Mouse (Mus musculus): ENCODE results near the gene Brinp2.

Gene Brinp2

GRCm38 (mm10) chr1:158356051-158356461 lies at the start of gene Brinp2:
Gene Brinp2 (minus strand): TSS chr1:158356326.
- DNase-seq (ENCODE audit: low spot score in 2 of 2): peak; percentile 20 to 58

GRCm38 (mm10) chr1:158400898-158401297 lies 44.8 kb upstream of the Brinp2 start:
- no peak for DNase-seq (ENCODE audit: low spot score in 2 of 2)

GRCm38 (mm10) chr1:158397058-158397457 lies 40.9 kb upstream of the Brinp2 start:
- no peak for DNase-seq (ENCODE audit: low spot score in 2 of 2)

- no peak for DNase-seq (ENCODE audit: low spot score in 2 of 2)
Observed at GRCm38 (mm10) chr1:158390693-158391092, 34.6 kb upstream of the Brinp2 start.

DNA sequence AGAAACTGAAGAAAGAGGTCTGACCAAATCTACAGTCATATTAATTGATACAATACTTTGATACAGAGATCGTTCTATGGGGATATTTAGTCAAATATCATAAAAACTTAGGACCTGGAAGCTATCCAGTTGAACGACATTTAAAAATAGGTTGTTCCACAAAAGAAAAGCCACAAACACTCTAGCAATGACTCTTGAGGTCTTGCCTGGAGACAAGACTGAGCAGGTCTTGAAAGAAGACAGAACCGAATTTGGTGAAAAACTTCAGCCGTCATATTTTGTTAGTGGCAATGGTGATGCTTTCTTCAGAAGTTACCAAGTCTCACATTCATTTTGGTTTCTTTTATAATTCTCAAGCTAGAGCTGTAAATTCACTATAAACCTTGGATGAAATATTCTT lies 32.9 kb upstream of the Brinp2 start:
- DNase-seq (ENCODE audit: low spot score in 2 of 2): no peak

GRCm38 (mm10) chr1:158386781-158387180 lies 30.7 kb upstream of the Brinp2 start:
- no peak for DNase-seq (ENCODE audit: low spot score in 2 of 2)

DNA sequence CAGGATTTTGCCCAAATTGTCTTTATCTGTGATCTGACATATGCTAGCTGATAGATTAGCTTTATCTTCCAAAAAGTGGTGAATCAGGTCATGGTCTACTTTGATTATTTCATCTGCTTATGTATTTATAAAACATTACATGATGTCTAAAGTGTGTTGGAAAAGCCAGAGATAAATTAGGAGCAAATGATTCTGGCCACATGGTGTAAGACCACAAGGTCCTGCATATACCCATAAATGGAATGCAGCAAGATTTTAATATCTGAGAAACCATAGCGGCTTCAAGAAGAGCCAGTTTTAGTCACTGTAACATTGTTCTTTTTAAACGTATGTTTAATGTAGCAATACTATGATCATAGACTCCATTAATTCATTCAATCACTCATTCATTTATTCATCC lies 29.2 kb upstream of the Brinp2 start:
- no peak for DNase-seq (ENCODE audit: low spot score in 2 of 2)

DNA sequence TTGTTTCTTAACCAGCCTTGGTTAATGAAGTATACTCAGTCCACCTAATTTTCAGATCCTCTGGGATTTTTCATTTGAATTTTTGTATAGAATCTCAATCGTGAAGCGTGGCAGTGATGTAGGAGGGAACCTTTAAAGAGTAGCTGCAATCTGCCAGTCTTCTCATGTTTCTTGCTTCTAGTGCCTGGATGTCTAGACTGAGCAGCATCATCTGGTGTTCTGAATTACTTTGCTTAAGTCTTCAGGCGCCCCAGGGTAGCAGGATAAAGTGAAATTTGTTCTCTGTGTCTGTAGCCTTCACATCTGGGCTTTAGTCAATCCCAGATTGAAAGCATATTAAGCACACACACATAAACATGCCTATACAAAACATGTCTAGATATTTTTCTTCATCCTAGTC lies 27.1 kb upstream of the Brinp2 start:
- DNase-seq (ENCODE audit: low spot score in 2 of 2): no peak

DNA sequence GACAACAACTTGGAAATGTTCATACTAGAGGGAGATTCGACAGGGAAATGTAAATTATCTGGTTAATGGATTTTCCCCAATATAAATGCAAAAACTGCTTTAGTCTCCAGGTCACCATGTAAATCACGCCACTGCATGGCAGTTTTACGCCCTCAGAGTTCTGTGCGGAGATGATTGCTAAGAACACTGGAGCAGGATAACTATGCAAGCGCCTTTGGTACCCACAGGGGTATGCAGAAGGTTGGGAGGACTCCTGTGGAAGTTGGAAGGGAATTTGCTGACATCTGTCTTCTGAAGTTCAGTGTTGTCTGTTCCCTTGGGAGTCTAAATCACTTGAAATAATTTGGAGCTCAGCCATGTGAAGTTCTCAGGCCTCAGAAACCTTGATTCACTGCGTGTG lies 26.2 kb upstream of the Brinp2 start:
- DNase-seq (ENCODE audit: low spot score in 2 of 2): no peak

GRCm38 (mm10) chr1:158364461-158364860 lies 8.3 kb upstream of the Brinp2 start:
- DNase-seq (ENCODE audit: low spot score in 2 of 2): no peak

DNA sequence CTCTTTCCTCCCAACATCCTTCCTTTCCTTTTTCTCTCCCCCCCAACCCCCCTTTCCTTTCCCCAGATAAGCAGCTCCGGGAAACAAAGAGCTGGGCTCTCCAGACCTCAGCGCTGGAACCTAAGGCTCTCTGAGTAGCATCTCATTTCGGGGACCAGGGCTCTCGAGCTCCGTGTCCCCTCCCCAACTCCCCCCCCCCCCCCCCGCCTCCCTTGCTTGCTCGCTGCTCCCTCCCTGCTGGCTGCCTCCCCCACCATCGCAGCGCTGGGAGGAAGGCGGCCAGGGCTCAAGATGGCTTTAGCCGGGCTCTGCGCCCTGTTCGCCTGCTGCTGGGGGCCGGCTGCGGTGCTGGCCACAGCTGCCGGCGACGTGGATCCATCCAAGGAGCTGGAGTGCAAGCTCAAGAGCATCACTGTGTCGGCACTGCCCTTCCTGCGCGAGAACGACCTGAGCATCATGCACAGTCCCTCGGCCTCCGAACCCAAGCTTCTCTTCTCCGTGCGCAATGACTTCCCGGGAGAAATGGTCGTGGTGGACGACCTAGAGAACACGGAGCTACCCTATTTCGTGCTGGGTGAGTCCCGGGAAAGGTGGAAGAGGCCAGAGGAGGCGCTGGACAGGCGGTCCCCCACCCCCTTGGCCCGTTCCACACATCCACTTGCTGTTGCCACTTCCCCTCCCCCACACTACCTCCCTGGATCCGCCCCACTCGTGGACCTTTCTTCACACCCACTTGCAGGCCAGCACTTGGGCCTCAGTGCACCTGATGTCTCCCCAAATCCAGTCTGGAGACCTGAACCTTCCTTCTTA lies 6.4 kb upstream of the Brinp2 start:
- no peak for DNase-seq (ENCODE audit: low spot score in 2 of 2)

DNA sequence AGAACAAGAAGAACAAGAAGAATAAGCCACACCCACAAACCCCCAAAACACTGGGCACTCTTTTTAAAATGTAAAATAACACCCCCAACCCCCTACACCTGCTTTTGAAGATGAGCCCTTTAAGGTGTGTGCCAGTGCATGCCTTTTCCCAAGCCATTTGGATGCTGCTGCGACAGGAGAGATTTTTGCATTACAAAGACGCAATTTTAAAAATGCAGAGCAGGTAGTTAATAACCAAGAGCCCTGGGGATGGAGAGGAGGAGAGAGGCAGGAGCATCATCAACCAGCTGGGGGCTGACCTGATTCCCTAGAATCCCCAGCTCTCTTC lies 5.8 kb upstream of the Brinp2 start, which contains the start of gene Astn1:
Gene Astn1, plus strand, starts transcription at position 310 of the 328 bp plus-strand sequence.
- DNase-seq (ENCODE audit: low spot score in 2 of 2): no peak

DNA sequence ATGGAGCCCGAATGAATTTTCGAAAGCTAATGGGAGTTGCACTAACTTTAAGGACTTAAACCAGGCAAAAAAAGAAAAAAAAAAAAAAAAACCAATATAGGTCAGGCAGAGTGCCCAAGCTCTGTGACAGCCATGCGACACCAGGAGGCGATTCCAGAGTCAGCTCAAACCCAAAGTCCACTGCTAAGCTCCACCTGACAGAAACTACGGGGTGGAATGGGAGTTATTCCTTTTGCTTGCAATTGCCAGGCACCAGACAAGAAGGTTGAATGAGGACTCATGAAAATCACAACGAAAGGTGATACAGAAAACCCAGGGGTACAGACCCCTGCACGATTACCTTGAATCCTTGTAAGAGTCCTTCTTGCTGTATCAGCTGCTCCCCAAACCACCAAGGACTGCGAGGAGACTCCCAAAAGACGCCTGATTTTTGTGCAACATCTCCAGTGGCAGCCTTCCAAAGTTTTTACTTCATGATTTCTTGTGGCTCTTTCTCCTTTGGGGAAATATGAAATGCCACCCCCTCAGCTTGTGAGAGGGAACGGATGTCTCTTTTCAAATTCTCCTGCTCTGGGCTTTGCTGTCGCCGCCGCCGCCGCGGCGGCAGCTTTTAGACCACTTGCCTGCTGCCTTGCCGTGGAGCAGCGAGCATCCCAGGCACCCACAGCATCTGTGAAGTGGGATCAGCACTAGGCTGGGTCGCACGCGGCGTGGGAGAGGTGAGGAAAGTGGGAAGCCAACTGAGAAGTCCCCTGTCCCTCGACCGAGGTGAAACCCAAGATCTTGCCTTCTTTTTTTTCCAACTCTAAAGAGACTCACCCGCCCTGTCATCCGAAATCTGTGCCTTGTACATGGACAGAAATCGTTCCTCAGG lies 712 bp downstream of the Brinp2 start:
- peak in 1 of 2 experiments; percentile 6 for DNase-seq (ENCODE audit: low spot score in 2 of 2)

- DNase-seq (ENCODE audit: low spot score in 2 of 2): no peak
Observed at GRCm38 (mm10) chr1:158353656-158354371, 2.3 kb downstream of the Brinp2 start.

DNA sequence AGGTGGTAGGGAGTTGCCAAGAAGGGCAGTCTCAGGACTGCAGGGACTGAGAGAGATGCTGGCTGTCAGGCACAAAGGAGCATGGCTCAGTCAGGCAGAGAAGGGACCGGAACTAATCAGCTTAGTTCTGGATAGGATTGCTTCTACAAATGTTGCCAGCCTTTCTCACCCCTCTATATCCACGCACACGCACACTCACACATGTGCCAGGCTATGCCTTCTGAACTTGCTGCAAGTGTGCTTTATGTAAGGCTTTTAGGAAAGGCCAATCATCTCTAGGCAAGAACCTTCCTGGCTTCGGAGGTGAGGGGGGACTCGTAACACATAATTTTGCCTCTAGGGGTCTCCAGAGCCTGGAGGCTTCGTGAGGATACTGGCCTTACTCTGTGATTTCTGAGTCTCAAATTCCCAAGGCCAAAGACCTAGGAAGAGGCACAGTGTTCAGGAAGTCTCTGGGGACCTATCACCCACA lies 12.8 kb downstream of the Brinp2 start:
- DNase-seq (ENCODE audit: low spot score in 2 of 2): no peak

DNA sequence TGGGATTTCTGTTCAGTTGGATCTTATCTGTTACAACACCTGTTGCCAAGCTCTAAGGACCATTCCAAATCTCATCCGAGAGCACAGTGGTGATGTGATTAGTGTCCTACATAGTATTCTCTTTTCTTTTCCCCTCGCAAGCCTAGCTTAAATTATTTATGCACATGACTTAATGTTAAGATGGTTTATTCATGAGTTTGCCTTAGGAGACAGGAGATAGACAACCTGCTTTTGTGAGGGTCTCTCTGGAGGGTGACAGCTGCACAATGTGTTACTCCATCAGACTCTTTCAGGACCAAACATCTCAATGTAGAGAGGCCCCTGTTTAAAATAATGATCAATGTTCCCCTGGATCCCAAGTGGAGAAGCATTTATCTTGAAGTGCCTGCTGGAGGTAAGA lies 27.3 kb downstream of the Brinp2 start:
- no peak for DNase-seq (ENCODE audit: low spot score in 2 of 2)

GRCm38 (mm10) chr1:158328126-158328525 lies 28.0 kb downstream of the Brinp2 start:
- DNase-seq (ENCODE audit: low spot score in 2 of 2): no peak

DNA sequence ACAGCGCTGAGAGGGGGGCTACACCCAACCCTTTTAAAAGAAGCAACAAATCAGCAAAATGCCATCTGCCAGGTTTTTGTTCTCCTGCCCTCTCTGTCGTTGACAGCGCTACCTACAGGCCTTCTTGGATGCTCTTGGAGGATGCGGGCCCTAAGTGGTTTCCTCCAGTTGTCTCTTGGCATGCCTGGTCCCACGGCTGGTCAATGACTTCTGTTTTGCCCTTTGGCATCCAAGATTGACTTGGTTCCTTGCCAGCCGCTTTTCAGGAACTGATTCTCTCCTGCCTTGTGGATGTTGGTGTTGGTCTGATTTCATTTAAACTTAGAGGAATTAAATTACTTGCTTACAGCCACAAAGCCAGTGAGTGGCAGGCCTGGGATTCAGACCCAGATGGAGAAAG lies 32.8 kb downstream of the Brinp2 start:
- no peak for DNase-seq (ENCODE audit: low spot score in 2 of 2)

- no peak for DNase-seq (ENCODE audit: low spot score in 2 of 2)
Observed at GRCm38 (mm10) chr1:158310426-158311156, 45.5 kb downstream of the Brinp2 start.

DNA sequence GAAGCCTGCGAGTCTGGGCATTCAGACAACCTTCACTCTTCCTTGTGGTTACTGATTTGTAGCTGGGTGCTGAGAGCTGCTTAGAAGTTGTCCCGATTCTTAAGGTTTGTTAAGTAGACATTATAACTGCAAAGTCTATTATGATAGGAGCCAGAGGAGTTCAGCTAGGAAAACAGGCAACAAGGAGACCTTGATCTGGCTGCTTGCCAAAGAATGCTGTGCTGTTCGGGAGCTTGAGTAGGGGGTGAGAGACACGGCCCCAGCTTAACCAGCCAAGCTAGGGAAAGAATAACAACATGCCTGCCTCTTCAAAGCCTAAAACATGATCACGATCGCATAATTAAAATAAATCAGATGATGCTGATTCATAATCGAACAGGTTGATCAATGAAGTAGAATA lies 59.1 kb downstream of the Brinp2 start:
- no peak for DNase-seq (ENCODE audit: low spot score in 2 of 2)

DNA sequence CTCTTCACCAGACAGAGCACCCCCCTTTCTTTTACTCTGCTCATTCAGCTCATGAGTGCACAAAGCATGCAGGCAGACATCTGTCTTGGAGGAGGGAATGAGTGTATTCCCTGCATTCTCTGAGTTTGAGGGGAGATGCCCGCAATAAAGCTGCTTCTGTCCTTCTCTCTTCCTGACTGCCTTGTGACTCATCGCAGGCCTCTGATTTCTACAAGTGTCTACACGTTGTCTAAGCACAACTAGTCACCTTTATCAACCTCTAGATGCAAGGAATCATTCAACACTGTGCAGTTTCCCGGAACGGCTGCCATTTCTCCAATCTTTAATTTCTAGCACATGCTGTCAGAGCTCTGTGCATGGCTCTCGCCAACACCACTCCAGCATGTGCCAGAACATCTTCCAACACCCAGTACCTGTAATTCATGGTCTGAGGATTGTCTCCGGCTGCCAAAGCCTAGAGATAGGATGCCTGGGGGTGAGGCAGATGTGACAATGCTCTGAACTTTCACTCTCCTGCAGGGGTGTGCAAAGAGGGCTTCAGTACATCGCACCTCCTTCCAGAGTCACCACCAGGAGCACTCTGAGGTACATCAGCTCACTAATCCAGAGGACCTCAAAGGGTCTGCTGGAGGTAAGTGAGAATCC lies 59.7 kb downstream of the Brinp2 start:
- DNase-seq (ENCODE audit: low spot score in 2 of 2): no peak
